In genomic region chr13:65174102-65174501, GRCm38 (mm10) we compare ENCODE assay signal across 33 mouse cellular contexts. TPM values are rescaled to one million over a fixed set of nuclear protein-coding genes. Genes with fewer than 3 reads are reported as not detected.
"Had no signal": no experiment of that assay in that cellular context is flagged by ENCODE, and none has a peak within 500 bp of the region (broad histone marks: within the 10 kb centered on the region; RNA-seq: fewer than 3 reads in every experiment).

No protein-coding gene starts in this region.

- H3K4me1 ChIP-seq: hindbrain, embryonic 13.5 days; hindbrain, embryonic 15.5 days; limb, embryonic 13.5 days; limb, embryonic 15.5 days had no signal

- H3K9me3 ChIP-seq: hindbrain, embryonic 13.5 days; hindbrain, embryonic 15.5 days; limb, embryonic 13.5 days; limb, embryonic 15.5 days; liver, embryonic 13.5 days; liver, embryonic 15.5 days had no signal

- H3K4me3 ChIP-seq: heart, adult 2 months; heart, embryonic 12.5 days; hindbrain, embryonic 13.5 days; hindbrain, embryonic 15.5 days; limb, embryonic 13.5 days; limb, embryonic 15.5 days; liver, embryonic 13.5 days; liver, embryonic 15.5 days had no signal

- H3K27me3 ChIP-seq: heart, embryonic 12.5 days; hindbrain, embryonic 13.5 days; hindbrain, embryonic 15.5 days; limb, embryonic 13.5 days; limb, embryonic 15.5 days; liver, embryonic 15.5 days had no signal

- DNase-seq: gastrocnemius, postnatal 14 days; gastrocnemius, postnatal 36 days; heart, adult 11 months; heart, adult 2 months; heart, postnatal 10 days; heart, postnatal 4 days; kidney, adult 11 months; kidney, adult 8-10 months; kidney, postnatal 14 days; kidney, postnatal 36 days; layer of hippocampus, adult 9-11 months; layer of hippocampus, postnatal 36 days; left cerebral cortex, postnatal 4 days; liver, embryonic 13.5 days; liver, postnatal 0 days had no signal

- H3K36me3 ChIP-seq: heart, embryonic 12.5 days; hindbrain, embryonic 13.5 days; hindbrain, embryonic 15.5 days; limb, embryonic 13.5 days; limb, embryonic 15.5 days; liver, embryonic 13.5 days; liver, embryonic 15.5 days had no signal

- ATAC-seq: hindbrain, postnatal 0 days; intestine, embryonic 16.5 days; liver, postnatal 0 days had no signal

- H3K9ac ChIP-seq: heart, embryonic 12.5 days; hindbrain, embryonic 13.5 days; hindbrain, embryonic 15.5 days; limb, embryonic 13.5 days; limb, embryonic 15.5 days; liver, embryonic 13.5 days; liver, embryonic 15.5 days; liver, postnatal 0 days had no signal

- H3K4me2 ChIP-seq: heart, embryonic 12.5 days; hindbrain, embryonic 13.5 days; hindbrain, embryonic 15.5 days; limb, embryonic 13.5 days; limb, embryonic 15.5 days; liver, embryonic 13.5 days; liver, embryonic 15.5 days had no signal

- H3K27ac ChIP-seq: heart, adult 2 months; hindbrain, embryonic 13.5 days; hindbrain, embryonic 15.5 days; hindbrain, postnatal 0 days; limb, embryonic 13.5 days; limb, embryonic 15.5 days; liver, embryonic 13.5 days; liver, embryonic 15.5 days had no signal

RNA-seq across cellular contexts. Expression of gene Olfr466, which starts 24.1 kb away (rescaled TPM):
- polyA plus RNA-seq: gonadal fat pad, adult 2 months; heart, adult 2 months; heart, embryonic 12.5 days; heart, embryonic 14.5 days; heart, embryonic 16.5 days; hindbrain, embryonic 11.5 days; hindbrain, embryonic 13.5 days; hindbrain, embryonic 15.5 days; hindbrain, postnatal 0 days; intestine, embryonic 14.5 days; intestine, embryonic 16.5 days; kidney, embryonic 14.5 days; kidney, embryonic 16.5 days; large intestine, adult 2 months; limb, embryonic 11.5 days; limb, embryonic 13.5 days; limb, embryonic 15.5 days; liver, adult 2 months; liver, embryonic 13.5 days; liver, embryonic 15.5 days; liver, postnatal 0 days had no signal

RNA-seq across cellular contexts. Expression of gene Nlrp4f, which starts 31.7 kb away (rescaled TPM):
- polyA plus RNA-seq: heart, adult 2 months; heart, embryonic 12.5 days; heart, embryonic 14.5 days; heart, embryonic 16.5 days; hindbrain, embryonic 11.5 days; hindbrain, embryonic 13.5 days; intestine, embryonic 14.5 days; intestine, embryonic 16.5 days; kidney, embryonic 14.5 days; kidney, embryonic 16.5 days; large intestine, adult 2 months; limb, embryonic 15.5 days; liver, adult 2 months; liver, embryonic 13.5 days; liver, embryonic 15.5 days; liver, postnatal 0 days had no signal

RNA-seq across cellular contexts. Expression of gene Olfr465-ps1, which starts 36.2 kb away (rescaled TPM):
- polyA plus RNA-seq: gonadal fat pad, adult 2 months; heart, adult 2 months; heart, embryonic 12.5 days; heart, embryonic 14.5 days; heart, embryonic 16.5 days; hindbrain, embryonic 11.5 days; hindbrain, embryonic 13.5 days; hindbrain, embryonic 15.5 days; hindbrain, postnatal 0 days; intestine, embryonic 14.5 days; intestine, embryonic 16.5 days; kidney, embryonic 14.5 days; kidney, embryonic 16.5 days; large intestine, adult 2 months; limb, embryonic 11.5 days; limb, embryonic 13.5 days; liver, adult 2 months; liver, embryonic 13.5 days; liver, embryonic 15.5 days; liver, postnatal 0 days had no signal
